Mouse (Mus musculus) lung, adult 2 months (tissue): ENCODE results near the gene Bard1.

Experiments
- CTCF ChIP-seq: fragments of 200-500 bp; IDR thresholded peaks from 2 replicates; pipeline ENCODE4 v1.5.1; 2011; ENCODE audit warnings: mild to moderate bottlenecking, low read length, control low read depth; ENCODE audit not compliant: insufficient read depth
- POLR2A ChIP-seq: fragments of 200-500 bp; IDR thresholded peaks from 2 replicates; pipeline ENCODE4 v1.6.1; 2011; ENCODE audit warnings: low read depth, mild to moderate bottlenecking, control low read depth, low read length, borderline replicate concordance; ENCODE audit errors: extremely low read depth

DNA sequence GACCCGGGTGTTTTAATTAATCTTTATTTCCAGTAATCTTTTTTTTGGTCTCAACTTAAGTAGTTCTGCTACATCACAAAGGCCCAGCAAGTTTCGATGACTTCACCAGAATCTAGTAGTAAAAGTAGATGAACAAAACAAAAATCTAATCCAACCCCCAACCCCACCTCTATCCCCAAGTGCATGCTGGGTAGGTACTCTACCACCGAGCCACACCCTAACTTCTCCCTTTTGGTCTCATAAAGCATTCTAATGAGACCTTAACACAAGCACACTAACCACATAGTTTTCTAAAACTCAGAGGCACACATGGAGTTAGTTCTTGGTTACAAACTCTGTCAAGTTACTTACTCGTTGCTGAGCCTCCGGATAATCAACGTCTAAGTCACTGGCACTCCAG is 3.2 kb upstream of the Bard1 start:
- TF ChIP-seq CTCF (no peak), POLR2A (no peak)
